Mouse (Mus musculus) mammary gland, adult 2 months (tissue): Measurements from ENCODE around the gene 1700001C19Rik. TPM values are rescaled to one million over a fixed set of nuclear protein-coding genes. Genes with fewer than 3 reads are reported as not detected.

ENCODE experiments used
- polyA plus RNA-seq: library from polyadenylated mRNA; depleted of rRNA; stranded (reverse); fragments of >200 nt; gene quantifications from 2 replicates; pipeline ENCODE4 v1.2.3, GENCODE M21; 2012; ENCODE audit warnings: low replicate concordance; rRNA removed

Gene 1700001C19Rik
- polyA plus RNA-seq, result 0.30 and 0.39 TPM in 2 replicates

GRCm38 (mm10) chr17:47436907-47437547 lies at the start of gene 1700001C19Rik:
Gene 1700001C19Rik (minus strand): TSS chr17:47437376.

GRCm38 (mm10) chr17:47436156-47436906 lies 845 bp downstream of the 1700001C19Rik start, which contains the start of gene AI661453:
Gene AI661453 (plus strand): TSS chr17:47436615.

GRCm38 (mm10) chr17:47400451-47400850 lies 36.7 kb downstream of the 1700001C19Rik start, which contains the start of gene Guca1a:
Gene Guca1a (minus strand): TSS chr17:47400584.

GRCm38 (mm10) chr17:47385145-47385544 lies 52.0 kb downstream of the 1700001C19Rik start, which contains the start of gene Guca1b:
Gene Guca1b (plus strand): TSS chr17:47385393.

GRCm38 (mm10) chr17:47368401-47369086 lies 68.6 kb downstream of the 1700001C19Rik start, which contains the start of gene Mrps10:
Gene Mrps10 (plus strand): TSS chr17:47368887.

Other genes starting within 250 kb of the 1700001C19Rik start
- 19.5 and 27.3 TPM in 2 replicates for gene Mrps10, start 68.5 kb downstream of the 1700001C19Rik start, polyA plus RNA-seq
- gene Guca1b, start 52.0 kb downstream of the 1700001C19Rik start, polyA plus RNA-seq, result 1.8 and 2.7 TPM in 2 replicates
- gene Guca1a, start 36.8 kb downstream of the 1700001C19Rik start, polyA plus RNA-seq, result 1.6 and 2.7 TPM in 2 replicates
- 2.0 and 2.7 TPM in 2 replicates for gene AI661453, start 761 bp downstream of the 1700001C19Rik start, polyA plus RNA-seq
- 23.0 and 29.7 TPM in 2 replicates for gene Taf8, start 64.9 kb upstream of the 1700001C19Rik start, polyA plus RNA-seq
- gene Ccnd3, start 67.7 kb upstream of the 1700001C19Rik start, polyA plus RNA-seq, result 140 and 227 TPM in 2 replicates
- gene Bysl, start 174.1 kb upstream of the 1700001C19Rik start, polyA plus RNA-seq, result 8.7 and 11.1 TPM in 2 replicates
- 20.8 and 39.5 TPM in 2 replicates for gene Med20, start 174.2 kb upstream of the 1700001C19Rik start, polyA plus RNA-seq
- 1.0 and 1.2 TPM in 2 replicates for gene Gm20517, start 174.2 kb upstream of the 1700001C19Rik start, polyA plus RNA-seq
- gene Usp49, start 193.3 kb upstream of the 1700001C19Rik start, polyA plus RNA-seq, result 6.2 and 6.9 TPM in 2 replicates